Mouse (Mus musculus) liver, embryonic 14 days (tissue): Measurements from ENCODE around the gene Setd6. TPM values are rescaled to one million over a fixed set of nuclear protein-coding genes. Genes with fewer than 3 reads are reported as not detected.

Experiments
- polyA plus RNA-seq: library from polyadenylated mRNA; depleted of rRNA; stranded (reverse); fragments of >200 nt; gene quantifications from 2 replicates; pipeline ENCODE4 v1.2.3, GENCODE M21; 2012; rRNA removed

Setd6 gene
- polyA plus RNA-seq: 16.2 and 17.8 TPM in 2 replicates

GRCm38 (mm10) chr8:95715676-95716531 lies at the start of gene Setd6:
Gene Setd6, plus strand, starts transcription at chr8:95715881.

GRCm38 (mm10) chr8:95676631-95677030 lies 39.0 kb upstream of the Setd6 start, which contains the start of gene Ndrg4:
Gene Ndrg4, plus strand, starts transcription at chr8:95676980.

Other genes with a start within 250 kb of the Setd6 start
- gene Csnk2a2, start 225.8 kb upstream of the Setd6 start, polyA plus RNA-seq: 13.0 and 15.3 TPM in 2 replicates
- gene Ccdc113, start 181.8 kb upstream of the Setd6 start, polyA plus RNA-seq: not detected in 2 replicates
- not detected in 2 replicates for gene Prss54, start 139.5 kb upstream of the Setd6 start, polyA plus RNA-seq
- gene Gins3, start 82.4 kb upstream of the Setd6 start, polyA plus RNA-seq: 5.7 and 6.4 TPM in 2 replicates
- 0.86 and 1.2 TPM in 2 replicates for gene Ndrg4, start 38.9 kb upstream of the Setd6 start, polyA plus RNA-seq
- 35.6 and 42.9 TPM in 2 replicates for gene Cnot1, start 91.6 kb downstream of the Setd6 start, polyA plus RNA-seq
- gene Sap18b, start 109.5 kb downstream of the Setd6 start, polyA plus RNA-seq: 75.4 and 82.9 TPM in 2 replicates
- gene Slc38a7, start 137.7 kb downstream of the Setd6 start, polyA plus RNA-seq: 4.4 and 5.2 TPM in 2 replicates
- 99.0 and 111 TPM in 2 replicates for gene Got2, start 172.7 kb downstream of the Setd6 start, polyA plus RNA-seq